Mouse (Mus musculus) E14TG2a.4 (cell line): Measurements from ENCODE around the gene Vmn1r214.

ENCODE experiments used
- H3K27me3 ChIP-seq: 2 replicates; pipeline ENCODE4 v1.6.1; 2014; ENCODE audit warnings: low read length, control low read depth; ENCODE audit not compliant: insufficient read depth
- H3K36me3 ChIP-seq: 2 replicates; pipeline ENCODE4 v1.6.1; 2014; ENCODE audit warnings: low read length, control low read depth; ENCODE audit not compliant: insufficient read depth
- H3K4me1 ChIP-seq: replicated peaks from 2 replicates; pipeline ENCODE4 v1.6.1; 2014; ENCODE audit warnings: low read depth, low read length, control low read depth
- H3K4me3 ChIP-seq: replicated peaks from 2 replicates; pipeline ENCODE4 v1.5.1; 2014; ENCODE audit warnings: mild to moderate bottlenecking, low read length
- H3K9me3 ChIP-seq: 2 replicates; pipeline ENCODE4 v1.6.1; 2014; ENCODE audit warnings: low read length, control low read depth
- CTCF ChIP-seq: conservative IDR thresholded peaks from 2 replicates; pipeline ENCODE4 v1.5.1; 2014; ENCODE audit warnings: low read length
- NANOG ChIP-seq: IDR thresholded peaks from 2 replicates; pipeline ENCODE4 v1.6.1; 2014; ENCODE audit warnings: borderline replicate concordance, low read length, mixed read lengths
- POU5F1 ChIP-seq: IDR thresholded peaks from 2 replicates; pipeline ENCODE4 v1.6.1; 2014; ENCODE audit warnings: low read length, borderline replicate concordance

Vmn1r214 gene

GRCm38 (mm10) chr13:23069312-23069711 lies 39.1 kb downstream of the Vmn1r214 start:
- Histone ChIP-seq H3K4me1 (no peaks in the 10 kb centered on the region), H3K36me3 (no peaks in the 10 kb centered on the region), H3K27me3 (no peaks in the 10 kb centered on the region), H3K4me3 (no peak overlapping the region), H3K9me3 (peaks cover 12% of the 10 kb centered on the region)
- TF ChIP-seq NANOG = no peak
- no peak for TF ChIP-seq POU5F1
- TF ChIP-seq CTCF = no peak
